8 mouse cellular contexts compared by ENCODE assay signal in the genomic region with DNA sequence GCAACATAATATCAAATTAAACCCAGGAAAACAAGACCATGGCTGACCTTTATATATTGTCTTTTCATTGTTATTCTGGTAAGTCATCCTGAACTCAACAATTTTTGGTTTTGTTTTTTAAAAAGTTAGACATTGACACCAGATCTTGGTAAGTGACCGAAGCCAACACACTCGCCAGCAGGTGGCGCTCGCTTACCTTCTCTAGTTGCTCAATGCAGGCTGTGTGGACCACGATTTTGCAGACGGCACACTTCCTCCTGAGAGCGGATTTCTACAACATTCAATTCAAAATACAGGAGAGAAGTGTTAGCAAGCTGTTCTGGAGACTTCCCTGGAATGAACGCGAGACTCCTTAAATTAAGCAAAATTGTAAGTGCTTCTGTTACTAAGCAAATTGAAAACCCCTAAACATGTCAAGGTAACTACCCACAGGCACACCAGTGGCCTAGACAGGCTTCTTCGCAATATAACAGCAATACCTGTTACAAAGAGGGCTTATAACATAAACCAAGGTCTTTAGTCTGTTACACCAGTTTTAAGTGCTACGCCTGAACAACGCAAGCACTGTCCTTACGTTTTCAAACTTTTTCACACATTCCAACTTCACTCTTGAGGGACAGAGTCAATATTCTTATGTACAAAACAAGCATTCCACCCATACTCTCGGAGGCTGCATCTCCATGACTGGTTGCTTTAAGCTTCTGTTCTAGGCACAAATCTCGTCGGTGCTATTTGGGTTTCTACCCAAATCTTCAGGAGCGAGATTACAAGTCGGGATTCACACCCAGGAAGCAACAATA.
DNase-seq lines count a peak whose midpoint lies in the region; ATAC-seq lines count a peak whose summit lies in the region.

No protein-coding gene starts in this region.

- no peaks in the 10 kb centered on the region for H3K36me3 ChIP-seq in hindbrain, embryonic 15.5 days
- H3K36me3 ChIP-seq in megakaryocyte, embryonic 14.5 days (replicated peaks; ENCODE audit: low read length): no peaks in the 10 kb centered on the region

- no peak overlapping the region for H3K4me3 ChIP-seq in hindbrain, embryonic 15.5 days
- peak overlapping the region; percentile 53 for H3K4me3 ChIP-seq in megakaryocyte, embryonic 14.5 days (replicated peaks)

- H3K9me3 ChIP-seq in hindbrain, embryonic 15.5 days: no peaks in the 10 kb centered on the region
- no peaks in the 10 kb centered on the region for H3K9me3 ChIP-seq in megakaryocyte, embryonic 14.5 days

- H3K9ac ChIP-seq in hindbrain, embryonic 15.5 days: no peak overlapping the region

- H3K4me1 ChIP-seq in hindbrain, embryonic 15.5 days (replicated peaks): peaks cover 9% of the 10 kb centered on the region
- H3K4me1 ChIP-seq in megakaryocyte, embryonic 14.5 days: peaks cover 19% of the 10 kb centered on the region

- WGBS in hindbrain, embryonic 15.5 days: 50% methylated on average over 18 of the region's 18 CpGs

- H3K4me2 ChIP-seq in hindbrain, embryonic 15.5 days: 0 out of 2 replicates have a peak overlapping the region, but pooled peaks have one; percentile 32

- H3K27ac ChIP-seq in hindbrain, embryonic 15.5 days (replicated peaks): no peak overlapping the region

- peak; percentile 84; the same call in 1 of the 2 replicates for ATAC-seq in hindbrain, embryonic 15.5 days (ENCODE audit: low FRiP score, low read depth)

- DNase-seq in R1 (ENCODE audit: low read depth, low spot score): peak; percentile 88
- peak; percentile 93 to 96 for DNase-seq in cerebellum, postnatal 10 days
- DNase-seq in frontal cortex, postnatal 36 days (ENCODE audit: low spot score in 2 of 2): peak; percentile 84 to 91
- peak; percentile 80 to 81 for DNase-seq in layer of hippocampus, postnatal 36 days
- peak; percentile 95 for DNase-seq in right cerebral cortex, postnatal 14 days
- peak; percentile 87 for DNase-seq in urinary bladder, postnatal 25 days (ENCODE audit: low spot score)

- no peaks in the 10 kb centered on the region for H3K27me3 ChIP-seq in hindbrain, embryonic 15.5 days
- H3K27me3 ChIP-seq in megakaryocyte, embryonic 14.5 days (replicated peaks): peaks cover 9% of the 10 kb centered on the region
